Mouse (Mus musculus) testis, adult 2 months (tissue): ENCODE measurements around the gene Trim11. TPM values are rescaled to one million over a fixed set of nuclear protein-coding genes. Genes with fewer than 3 reads are reported as not detected.

Experiments used
- H3K27ac ChIP-seq: fragments of 200-500 bp; 2 replicates; pipeline ENCODE4 v1.5.1; 2012; ENCODE audit warnings: low read depth, low read length; ENCODE audit not compliant: control insufficient read depth, insufficient read depth
- H3K27me3 ChIP-seq: fragments of 200-500 bp; 2 replicates; pipeline ENCODE4 v1.6.1; 2012; ENCODE audit warnings: mild to moderate bottlenecking, low read length, moderate library complexity; ENCODE audit not compliant: control insufficient read depth, insufficient read depth
- H3K36me3 ChIP-seq: fragments of 200-500 bp; 2 replicates; pipeline ENCODE4 v1.6.1; 2012; ENCODE audit warnings: mild to moderate bottlenecking, low read length; ENCODE audit not compliant: control insufficient read depth, insufficient read depth
- H3K4me1 ChIP-seq: fragments of 200-500 bp; 2 replicates; pipeline ENCODE4 v1.6.1; 2012; ENCODE audit warnings: low read length; ENCODE audit not compliant: control insufficient read depth, insufficient read depth
- H3K4me3 ChIP-seq: fragments of 200-500 bp; 2 replicates; pipeline ENCODE4 v1.5.1; 2012; ENCODE audit warnings: low read depth, mild to moderate bottlenecking, low read length, moderate library complexity, mixed read lengths; ENCODE audit not compliant: control insufficient read depth
- CTCF ChIP-seq: fragments of 200-500 bp; IDR thresholded peaks from 2 replicates; pipeline ENCODE4 v1.5.1; 2012; ENCODE audit warnings: low read depth, mild to moderate bottlenecking, inconsistent platforms, low read length, moderate library complexity; ENCODE audit not compliant: control insufficient read depth, insufficient read depth, insufficient replicate concordance
- POLR2A ChIP-seq: fragments of 200-500 bp; IDR thresholded peaks from 2 replicates; pipeline ENCODE4 v1.6.1; 2012; ENCODE audit warnings: low read depth, mild to moderate bottlenecking, inconsistent platforms, low read length, moderate library complexity; ENCODE audit not compliant: control insufficient read depth
- polyA plus RNA-seq: library from polyadenylated mRNA; depleted of rRNA; stranded (reverse); fragments of >200 nt; gene quantifications from 2 replicates; pipeline ENCODE4 v1.2.3, GENCODE M21; 2012

The Trim11 gene
- polyA plus RNA-seq, 1 experiment = 48.9 TPM

GRCm38 (mm10) chr11:58957226-58957914, 20.5 kb upstream of the Trim11 start:
- Histone ChIP-seq H3K4me3 (peak overlapping the region; percentile 65), H3K4me1 (peaks cover 15% of the 10 kb centered on the region), H3K27ac (no peak overlapping the region; the same call in 1 of the 2 replicates), H3K36me3 (no peaks in the 10 kb centered on the region), H3K27me3 (no peaks in the 10 kb centered on the region)
- no peak for TF ChIP-seq CTCF
- no peak; the same call in 1 of the 2 replicates for TF ChIP-seq POLR2A

- Histone ChIP-seq H3K4me3 (peak overlapping the region; percentile 80), H3K36me3 (no peaks in the 10 kb centered on the region), H3K27me3 (no peaks in the 10 kb centered on the region), H3K4me1 (peaks cover 12% of the 10 kb centered on the region), H3K27ac (peak overlapping the region; percentile 10; the same call in 1 of the 2 replicates)
- TF ChIP-seq CTCF (no peak), POLR2A (no peak)
These were observed 19.4 kb upstream of the Trim11 start for GRCm38 (mm10) chr11:58958536-58958935.

GRCm38 (mm10) chr11:58959186-58959825, 18.6 kb upstream of the Trim11 start:
- Histone ChIP-seq H3K27ac (peak overlapping the region; percentile 27; the same call in 1 of the 2 replicates), H3K4me3 (peak overlapping the region; percentile 97), H3K27me3 (no peaks in the 10 kb centered on the region)

GRCm38 (mm10) chr11:58959921-58960465, 17.9 kb upstream of the Trim11 start:
- no peaks in the 10 kb centered on the region for H3K27me3 ChIP-seq
- H3K36me3 ChIP-seq = no peaks in the 10 kb centered on the region
- TF ChIP-seq CTCF = no peak
- no peak; the same call in 1 of the 2 replicates for TF ChIP-seq POLR2A
- H3K4me3 ChIP-seq = peak overlapping the region; percentile 97
- H3K27ac ChIP-seq = peak overlapping the region; percentile 90
- peaks cover 9% of the 10 kb centered on the region for H3K4me1 ChIP-seq

More at GRCm38 (mm10) chr11:58959186-58959825, 18.6 kb upstream of the Trim11 start:
- Histone ChIP-seq H3K36me3 (no peaks in the 10 kb centered on the region), H3K4me1 (peaks cover 9% of the 10 kb centered on the region)
- TF ChIP-seq CTCF (no peak), POLR2A (no peak)

- no peaks in the 10 kb centered on the region for H3K36me3 ChIP-seq
- peak overlapping the region; percentile 67 for H3K27ac ChIP-seq
- H3K4me1 ChIP-seq = peaks cover 9% of the 10 kb centered on the region
- peak; percentile 100 for TF ChIP-seq POLR2A
- peak; percentile 6; the same call in 1 of the 2 replicates for TF ChIP-seq CTCF
- peak overlapping the region; percentile 89 for H3K4me3 ChIP-seq
- no peaks in the 10 kb centered on the region for H3K27me3 ChIP-seq
These were observed 16.3 kb upstream of the Trim11 start for GRCm38 (mm10) chr11:58961364-58962177.

- H3K36me3 ChIP-seq = no peaks in the 10 kb centered on the region
- H3K27ac ChIP-seq = peak overlapping the region; percentile 83
- H3K27me3 ChIP-seq = no peaks in the 10 kb centered on the region
- H3K4me3 ChIP-seq = peak overlapping the region; percentile 91
- no peak for TF ChIP-seq CTCF
- TF ChIP-seq POLR2A = peak; percentile 88
- peaks cover 9% of the 10 kb centered on the region for H3K4me1 ChIP-seq
These were observed 14.3 kb upstream of the Trim11 start for GRCm38 (mm10) chr11:58963543-58963942.
